Mouse (Mus musculus) kidney, embryonic 14.5 days (tissue): ENCODE measurements around the gene Tubb3. TPM values are rescaled to one million over a fixed set of nuclear protein-coding genes. Genes with fewer than 3 reads are reported as not detected.

Source experiments
- ATAC-seq: fragments of 200-750 bp; cut with Nextera tagmentation; 2 replicates; pipeline ENCODE4 v1.8.0; 2017; ENCODE audit warnings: moderate number of reproducible peaks, mild to moderate bottlenecking, moderate TSS enrichment, moderate library complexity; ENCODE audit not compliant: low FRiP score, low TSS enrichment
- H3K27ac ChIP-seq: fragments of 300-500 bp; sonication (generic); 2 replicates; pipeline ENCODE4 v1.5.1; 2014; ENCODE audit warnings: low read depth, mild to moderate bottlenecking, low read length, moderate library complexity, mixed read lengths
- H3K27me3 ChIP-seq: fragments of 300-500 bp; sonication (generic); 2 replicates; pipeline ENCODE4 v1.6.1; 2014; ENCODE audit warnings: mild to moderate bottlenecking, low read length; ENCODE audit not compliant: control insufficient read depth, insufficient read depth
- H3K36me3 ChIP-seq: fragments of 300-500 bp; sonication (generic); 2 replicates; pipeline ENCODE4 v1.6.1; 2014; ENCODE audit warnings: low read length, mixed read lengths; ENCODE audit not compliant: control insufficient read depth, insufficient read depth
- H3K4me1 ChIP-seq: fragments of 300-500 bp; sonication (generic); 2 replicates; pipeline ENCODE4 v1.6.1; 2014; ENCODE audit warnings: low read length, mixed read lengths; ENCODE audit not compliant: control insufficient read depth, insufficient read depth
- H3K4me2 ChIP-seq: fragments of 300-500 bp; sonication (generic); replicated peaks from 2 replicates; pipeline ENCODE4 v1.6.1; 2014; ENCODE audit warnings: low read depth, mild to moderate bottlenecking, low read length
- H3K4me3 ChIP-seq: fragments of 300-500 bp; sonication (generic); 2 replicates; pipeline ENCODE4 v1.5.1; 2014; ENCODE audit warnings: mild to moderate bottlenecking, low read length
- H3K9ac ChIP-seq: fragments of 300-500 bp; sonication (generic); 2 replicates; pipeline ENCODE4 v1.6.1; 2014; ENCODE audit warnings: low read depth, mild to moderate bottlenecking, low read length, moderate library complexity
- H3K9me3 ChIP-seq: fragments of 300-500 bp; sonication (generic); 2 replicates; pipeline ENCODE4 v1.6.1; 2016; ENCODE audit warnings: low read length; ENCODE audit not compliant: control insufficient read depth
- WGBS: fragments of 180-500 bp; shearing (Covaris S2); extraction: QIAGEN DNeasy Blood & Tissue Kit; methylation state at CpG from one replicate; pipeline ENCODE4 v1.1.7; 2014; 5-methylcytosine and 5-hydroxymethylcytosine counted together
- polyA plus RNA-seq: library from polyadenylated mRNA; unstranded; fragments of >200 nt; fragmentation: Nextera tagmentation; extraction: Ambion mirVana; gene quantifications from 2 replicates; pipeline ENCODE4 v1.2.1, GENCODE M21; 2014

Gene Tubb3
- 1.2 and 1.9 TPM in 2 replicates for polyA plus RNA-seq

DNA sequence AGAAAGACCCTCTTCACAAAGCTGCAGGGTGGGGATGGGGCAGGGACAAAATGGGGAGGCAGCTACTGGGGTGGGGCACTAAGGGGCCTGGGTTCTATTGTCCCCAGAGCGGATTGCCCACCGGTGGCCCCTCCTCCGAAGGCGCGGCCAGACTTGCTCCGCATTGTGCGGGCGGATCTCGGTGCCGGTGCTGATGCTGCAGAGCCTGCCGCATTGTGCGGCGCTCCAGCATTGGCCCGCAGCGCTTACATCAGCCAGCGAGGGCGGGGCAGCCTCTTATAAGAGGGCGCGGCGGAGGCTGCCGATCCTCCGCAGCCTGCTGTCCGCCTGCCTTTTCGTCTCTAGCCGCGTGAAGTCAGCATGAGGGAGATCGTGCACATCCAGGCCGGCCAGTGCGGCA lies at the start of gene Tubb3:
Gene Tubb3 (plus strand): TSS at position 179 of the 400 bp plus-strand sequence.
- Histone ChIP-seq H3K27ac (no peak within 1 kb of the TSS), H3K9ac (peak within 1 kb of the TSS; percentile 18; the same call in 1 of the 2 replicates), H3K27me3 (peaks cover 44% of the 10 kb centered on the region), H3K9me3 (no peaks in the 10 kb centered on the region), H3K36me3 (no peaks in the 10 kb centered on the region), H3K4me2 (peak within 1 kb of the TSS; percentile 53), H3K4me1 (peaks cover 6% of the 10 kb centered on the region; the same call in 1 of the 2 replicates), H3K4me3 (peak within 1 kb of the TSS; percentile 32)
- under 1% methylated on average over 27 of the region's 29 CpGs for WGBS
- peak; percentile 80 for ATAC-seq

DNA sequence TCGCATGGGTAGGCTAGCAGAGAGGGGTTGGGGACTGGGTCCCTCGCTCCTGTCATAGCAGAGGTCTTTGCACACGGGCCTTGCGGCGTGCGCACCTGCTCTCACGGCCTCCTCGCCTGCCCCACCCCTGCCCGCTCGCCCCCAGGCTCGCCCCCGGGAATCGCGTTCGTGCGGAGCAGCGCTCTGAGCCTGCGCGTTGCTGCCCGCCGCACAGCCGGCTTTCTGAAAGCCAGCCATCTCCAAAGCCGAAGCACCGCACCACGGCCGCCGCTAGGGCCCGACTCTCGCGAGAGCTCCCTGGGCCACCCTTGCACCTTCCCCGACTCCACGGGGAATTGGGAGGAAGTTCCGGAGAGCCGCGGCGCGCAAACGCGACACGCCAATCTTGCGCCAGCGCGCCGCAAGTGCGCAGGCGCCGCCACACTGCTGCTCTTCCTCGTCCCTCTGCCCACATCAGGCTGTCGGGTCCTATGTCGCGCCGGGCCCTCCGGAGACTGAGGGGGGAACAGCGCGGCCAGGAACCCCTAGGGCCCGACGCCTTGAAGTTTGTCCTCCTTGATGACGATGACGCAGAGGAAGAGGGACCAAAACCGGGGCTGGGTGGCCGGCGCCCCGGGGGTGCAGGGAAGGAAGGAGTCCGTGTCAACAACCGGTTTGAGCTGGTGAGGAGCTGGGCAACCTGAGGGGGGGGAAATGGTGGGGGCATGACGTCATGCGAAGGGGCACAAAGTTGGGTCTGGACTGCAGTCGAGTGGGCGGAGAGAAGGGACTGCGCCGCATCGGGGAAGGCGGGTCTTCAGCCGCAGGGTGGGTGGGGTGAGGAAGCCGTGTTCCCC lies 37.6 kb upstream of the Tubb3 start, which contains the start of gene Tcf25:
Gene Tcf25 (plus strand): TSS at position 351 of the 836 bp plus-strand sequence.
- Histone ChIP-seq H3K9me3 (no peaks in the 10 kb centered on the region), H3K4me2 (peak within 1 kb of the TSS; percentile 69), H3K4me3 (peak within 1 kb of the TSS; percentile 92), H3K36me3 (peaks cover 6% of the 10 kb centered on the region; the same call in 1 of the 2 replicates), H3K27me3 (no peaks in the 10 kb centered on the region), H3K27ac (peak within 1 kb of the TSS; percentile 96), H3K9ac (peak within 1 kb of the TSS; percentile 89), H3K4me1 (peaks cover 8% of the 10 kb centered on the region; the same call in 1 of the 2 replicates)
- ATAC-seq, result peak; percentile 93
- under 1% methylated on average over 73 of the region's 75 CpGs for WGBS

DNA sequence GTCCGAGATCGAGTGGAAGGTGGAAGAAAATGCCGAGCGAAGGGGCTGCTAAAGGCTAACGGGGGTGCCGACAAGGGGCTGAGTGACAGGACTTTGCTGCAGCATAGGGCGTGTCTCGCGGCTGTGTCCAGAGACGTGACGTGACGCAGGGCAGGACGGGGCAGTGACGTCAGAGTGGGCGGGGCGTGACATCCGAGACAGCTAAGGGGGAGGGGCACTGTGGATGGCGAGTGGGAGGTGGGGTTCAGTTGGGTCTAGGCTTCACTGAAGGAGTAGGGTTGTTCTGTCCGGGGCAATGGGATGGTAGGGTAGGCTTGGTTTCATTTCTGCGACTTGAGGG lies 37.0 kb upstream of the Tubb3 start:
- no peaks in the 10 kb centered on the region for H3K27me3 ChIP-seq
- H3K4me3 ChIP-seq, result peak overlapping the region; percentile 92
- no peaks in the 10 kb centered on the region for H3K9me3 ChIP-seq
- H3K36me3 ChIP-seq, result peaks cover 6% of the 10 kb centered on the region; the same call in 1 of the 2 replicates
- peak overlapping the region; percentile 96 for H3K27ac ChIP-seq
- WGBS, result 0% methylated on average over 20 of the region's 20 CpGs
- peak overlapping the region; percentile 89 for H3K9ac ChIP-seq
- H3K4me1 ChIP-seq, result peaks cover 8% of the 10 kb centered on the region; the same call in 1 of the 2 replicates
- peak; percentile 83 for ATAC-seq
- H3K4me2 ChIP-seq, result peak overlapping the region; percentile 69

DNA sequence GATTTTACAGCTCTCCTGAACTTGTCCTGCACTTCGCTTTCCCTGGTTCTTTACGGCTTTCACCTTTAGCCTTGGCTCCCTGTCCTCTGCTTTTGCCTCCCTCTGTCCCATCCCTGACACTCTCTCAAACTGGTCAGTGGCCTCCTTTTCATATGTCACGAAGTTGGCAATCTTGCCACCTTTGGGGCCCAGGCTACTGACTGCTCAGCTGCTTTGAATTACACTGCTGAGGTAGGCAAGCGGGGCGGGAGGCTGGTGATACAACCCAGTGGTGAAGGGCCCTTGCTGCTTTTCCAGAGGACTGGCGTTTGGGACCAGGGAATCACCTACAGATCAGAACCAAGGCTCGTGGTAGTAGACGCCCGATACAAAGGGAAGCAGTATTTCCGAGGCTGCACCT lies 35.5 kb upstream of the Tubb3 start:
- Histone ChIP-seq H3K4me3 (no peak overlapping the region), H3K4me2 (no peak overlapping the region), H3K9me3 (no peaks in the 10 kb centered on the region), H3K36me3 (peaks cover 6% of the 10 kb centered on the region; the same call in 1 of the 2 replicates), H3K27ac (no peak overlapping the region), H3K27me3 (no peaks in the 10 kb centered on the region), H3K9ac (no peak overlapping the region), H3K4me1 (peaks cover 8% of the 10 kb centered on the region; the same call in 1 of the 2 replicates)
- ATAC-seq, result no peak
- WGBS, result 83% methylated on average over 10 of the region's 10 CpGs

DNA sequence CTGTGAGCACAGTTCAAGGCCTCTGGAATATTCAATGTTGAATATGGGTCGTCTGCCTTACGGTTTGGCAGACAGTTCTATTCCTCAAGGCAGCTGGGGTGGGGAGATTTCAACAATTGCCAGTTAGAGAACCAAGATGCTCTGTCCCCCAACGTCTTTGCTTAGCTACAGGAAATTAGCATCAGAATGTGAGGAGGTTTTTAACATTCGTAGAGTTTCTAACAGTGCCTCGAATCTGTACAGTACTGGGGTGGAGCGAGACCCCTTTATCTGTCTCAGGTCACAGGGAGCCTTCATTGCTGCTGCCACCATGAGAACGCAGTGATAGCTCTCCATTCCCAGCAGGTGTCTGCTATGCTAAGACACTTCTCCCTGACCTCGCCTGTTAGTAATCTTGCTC lies 35.1 kb upstream of the Tubb3 start:
- Histone ChIP-seq H3K9me3 (no peaks in the 10 kb centered on the region), H3K27ac (no peak overlapping the region), H3K9ac (no peak overlapping the region), H3K4me3 (no peak overlapping the region), H3K4me1 (peaks cover 8% of the 10 kb centered on the region; the same call in 1 of the 2 replicates), H3K4me2 (no peak overlapping the region), H3K36me3 (peaks cover 10% of the 10 kb centered on the region; the same call in 1 of the 2 replicates), H3K27me3 (no peaks in the 10 kb centered on the region)
- 75% methylated on average over 8 of the region's 8 CpGs for WGBS
- ATAC-seq, result no peak

DNA sequence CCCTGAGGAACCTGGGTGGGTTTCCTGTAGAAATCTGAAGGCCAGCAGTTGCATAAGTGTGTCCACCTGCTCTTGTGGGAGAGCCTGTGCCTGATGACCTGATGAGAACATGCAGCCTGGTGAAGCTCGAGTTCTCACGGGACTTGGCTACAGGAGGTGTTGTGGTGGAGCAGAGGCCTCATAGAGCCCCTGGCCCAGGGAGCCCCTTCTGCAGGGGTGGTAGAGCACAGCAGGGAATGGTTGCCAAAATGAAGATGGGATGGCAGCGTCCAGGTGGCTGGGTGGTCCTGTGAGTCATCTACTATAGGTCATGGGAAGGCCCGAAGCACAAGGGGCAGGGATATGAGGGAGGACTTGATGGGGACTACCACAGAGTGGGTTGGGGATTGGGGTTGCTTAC lies 29.5 kb upstream of the Tubb3 start:
- no peak overlapping the region for H3K4me2 ChIP-seq
- H3K4me1 ChIP-seq, result no peaks in the 10 kb centered on the region
- no peaks in the 10 kb centered on the region for H3K27me3 ChIP-seq
- no peak for ATAC-seq
- H3K36me3 ChIP-seq, result peaks cover 57% of the 10 kb centered on the region
- no peak overlapping the region for H3K27ac ChIP-seq
- H3K9ac ChIP-seq, result no peak overlapping the region
- no peak overlapping the region for H3K4me3 ChIP-seq
- WGBS, result 92% methylated on average over 4 of the region's 4 CpGs
- no peaks in the 10 kb centered on the region for H3K9me3 ChIP-seq

DNA sequence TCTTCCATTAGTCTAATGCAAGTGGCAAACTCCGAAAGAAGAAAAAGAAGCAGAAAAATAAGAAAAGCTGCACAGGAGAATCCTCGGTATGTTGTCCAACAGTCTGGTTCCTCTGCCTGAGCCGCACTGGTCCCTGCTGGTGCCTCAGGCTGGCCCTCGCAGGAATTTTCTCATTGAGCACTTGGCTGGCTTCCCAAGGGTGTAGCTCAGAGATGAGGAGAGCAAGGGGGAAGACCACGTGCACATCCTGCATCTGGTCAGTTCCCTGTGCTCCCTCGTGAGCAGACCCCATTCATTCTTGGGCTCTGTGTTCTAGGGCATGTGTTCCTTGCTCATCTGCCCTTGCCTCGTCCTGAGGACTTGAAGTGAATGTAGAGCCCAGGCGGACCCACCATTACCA lies 28.7 kb upstream of the Tubb3 start:
- H3K4me3 ChIP-seq, result no peak overlapping the region
- H3K4me2 ChIP-seq, result no peak overlapping the region
- no peaks in the 10 kb centered on the region for H3K4me1 ChIP-seq
- no peaks in the 10 kb centered on the region for H3K9me3 ChIP-seq
- ATAC-seq, result no peak
- H3K27me3 ChIP-seq, result no peaks in the 10 kb centered on the region
- no peak overlapping the region for H3K9ac ChIP-seq
- peaks cover 62% of the 10 kb centered on the region for H3K36me3 ChIP-seq
- no peak overlapping the region for H3K27ac ChIP-seq
- WGBS, result 92% methylated on average over 8 of the region's 8 CpGs

DNA sequence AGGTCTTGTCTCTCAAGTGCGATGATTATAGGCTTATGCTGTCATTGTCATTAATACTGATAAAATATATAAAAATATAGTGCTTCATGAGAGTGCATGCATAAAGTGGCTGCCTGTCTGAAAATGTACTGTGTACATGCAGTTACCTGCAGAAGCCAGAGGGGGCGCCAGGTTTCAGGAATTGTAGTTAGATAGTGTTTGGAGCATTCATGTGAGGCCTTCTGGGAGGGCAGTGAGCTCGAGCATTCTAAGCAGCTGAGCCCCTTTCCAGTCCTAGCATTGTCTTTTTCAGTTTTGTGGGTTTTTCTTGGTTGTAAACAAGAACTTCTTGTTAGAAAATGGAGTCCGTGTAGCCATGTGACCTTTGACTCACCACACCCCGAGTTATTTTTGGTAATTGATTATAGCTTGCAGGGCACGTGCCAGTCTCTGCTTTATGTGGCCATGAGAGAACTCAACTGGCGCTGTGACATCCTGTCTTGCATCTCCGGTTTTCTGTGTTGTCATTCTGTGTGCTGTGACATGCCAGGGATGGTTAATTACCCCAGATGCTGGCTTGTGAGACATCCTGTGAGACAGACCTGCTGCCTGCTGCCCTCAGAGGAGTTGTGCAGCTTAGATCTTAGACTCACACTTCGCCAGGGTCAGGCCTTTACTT lies 26.2 kb upstream of the Tubb3 start:
- no peak for ATAC-seq
- H3K9ac ChIP-seq, result no peak overlapping the region
- peaks cover 87% of the 10 kb centered on the region for H3K36me3 ChIP-seq
- no peaks in the 10 kb centered on the region for H3K9me3 ChIP-seq
- H3K4me3 ChIP-seq, result no peak overlapping the region
- WGBS, result 74% methylated on average over 9 of the region's 9 CpGs
- no peak overlapping the region for H3K4me2 ChIP-seq
- H3K4me1 ChIP-seq, result no peaks in the 10 kb centered on the region
- H3K27ac ChIP-seq, result no peak overlapping the region
- no peaks in the 10 kb centered on the region for H3K27me3 ChIP-seq

DNA sequence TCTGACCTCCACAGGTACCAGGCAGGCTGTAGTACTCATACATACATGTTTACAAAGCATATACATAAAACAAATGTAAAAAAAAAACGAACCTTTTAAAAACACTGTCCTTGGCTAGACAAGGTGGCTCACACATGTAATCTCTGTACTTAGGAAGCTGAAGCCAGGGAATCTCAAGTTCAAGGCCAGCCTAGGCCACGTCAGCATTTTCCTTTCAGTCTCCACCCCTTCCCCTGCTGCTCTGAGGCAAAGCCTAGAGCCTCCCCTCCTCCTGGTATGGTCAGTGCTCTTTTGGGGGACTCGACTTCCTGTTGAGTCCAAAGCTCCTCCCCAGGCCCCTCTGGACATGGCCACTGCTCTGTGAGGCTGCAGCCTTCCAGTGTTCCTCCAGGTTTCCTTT lies 24.2 kb upstream of the Tubb3 start:
- no peak overlapping the region for H3K27ac ChIP-seq
- H3K27me3 ChIP-seq, result no peaks in the 10 kb centered on the region
- H3K36me3 ChIP-seq, result peaks cover 96% of the 10 kb centered on the region
- H3K9ac ChIP-seq, result no peak overlapping the region
- WGBS, result 73% methylated on average over 3 of the region's 3 CpGs
- no peaks in the 10 kb centered on the region for H3K4me1 ChIP-seq
- H3K4me2 ChIP-seq, result no peak overlapping the region
- H3K9me3 ChIP-seq, result no peaks in the 10 kb centered on the region
- ATAC-seq, result no peak
- H3K4me3 ChIP-seq, result no peak overlapping the region
